Comparison of ENCODE assay signal across 16 mouse cellular contexts in the genomic region with DNA sequence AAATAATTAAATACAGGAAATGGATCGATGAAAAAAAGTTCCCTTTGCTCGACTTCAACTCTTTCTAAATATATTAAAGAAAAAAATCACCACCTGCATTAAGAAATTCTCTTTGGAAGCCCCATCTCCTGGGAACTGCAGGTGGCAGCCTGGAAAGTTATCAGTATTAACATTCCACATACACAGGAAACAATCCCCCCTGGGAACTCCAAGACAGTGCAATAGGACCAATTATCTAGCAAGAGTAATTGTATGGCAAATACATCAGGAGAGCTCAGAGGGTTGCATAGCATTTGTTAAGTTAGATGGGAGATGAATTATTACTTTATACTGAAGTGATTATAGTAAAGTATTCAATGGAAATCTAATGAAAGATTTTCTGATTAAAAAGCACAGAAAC.
"Had no signal": no experiment of that assay in that cellular context is flagged by ENCODE, and none has a peak within 500 bp of the region (broad histone marks: within the 10 kb centered on the region; RNA-seq: fewer than 3 reads in every experiment).

No protein-coding gene starts in this region.

- H3K4me1 ChIP-seq: midbrain, embryonic 12.5 days; neural tube, embryonic 13.5 days; neural tube, embryonic 15.5 days; stomach, embryonic 15.5 days had no signal

- H3K9ac ChIP-seq: lung, embryonic 14.5 days; midbrain, embryonic 12.5 days; neural tube, embryonic 13.5 days; neural tube, embryonic 15.5 days; stomach, embryonic 15.5 days had no signal

- H3K4me3 ChIP-seq: midbrain, embryonic 10.5 days; midbrain, embryonic 12.5 days; myocyte; neural tube, embryonic 13.5 days; neural tube, embryonic 15.5 days; stomach, embryonic 15.5 days had no signal

- ATAC-seq: midbrain, embryonic 16.5 days had no signal

- DNase-seq: lung, adult 18-20 months; lung, embryonic 14.5 days; lung, postnatal 10 days; lung, postnatal 4 days; right cerebral cortex, postnatal 14 days; thymus, adult 2 months; thymus, postnatal 25 days; thymus, postnatal 4 days had no signal

- H3K9me3 ChIP-seq: midbrain, embryonic 10.5 days; midbrain, embryonic 12.5 days; neural tube, embryonic 13.5 days; neural tube, embryonic 15.5 days; stomach, embryonic 15.5 days had no signal

- H3K36me3 ChIP-seq: midbrain, embryonic 10.5 days; midbrain, embryonic 12.5 days; neural tube, embryonic 13.5 days; neural tube, embryonic 15.5 days; stomach, embryonic 15.5 days had no signal

- H3K27ac ChIP-seq: midbrain, embryonic 10.5 days; midbrain, embryonic 12.5 days; neural tube, embryonic 13.5 days; neural tube, embryonic 15.5 days; stomach, embryonic 15.5 days; stomach, postnatal 0 days had no signal

- H3K4me2 ChIP-seq: lung, embryonic 14.5 days; midbrain, embryonic 12.5 days; neural tube, embryonic 13.5 days; neural tube, embryonic 15.5 days; stomach, embryonic 15.5 days had no signal

- H3K27me3 ChIP-seq: midbrain, embryonic 12.5 days; neural tube, embryonic 13.5 days; neural tube, embryonic 15.5 days; stomach, embryonic 15.5 days had no signal
